Mouse (Mus musculus): ENCODE results near the gene Aurkb. TPM values are rescaled to one million over a fixed set of nuclear protein-coding genes. Genes with fewer than 3 reads are reported as not detected.
A peak's percentile ranks its signal among the peaks of the same experiment; 100 is the strongest.
"Not testable (repeated sequence)": the region's sequence is repeated elsewhere in the genome, so short reads cannot be mapped to it uniquely, and the experiment has no call there.

The Aurkb gene
- polyA plus RNA-seq, 1 experiment from 2014 or later: 101 TPM

- Histone ChIP-seq H3K27me3 (ENCODE audit: control insufficient read depth, insufficient read depth, low read depth, low read length) (no peaks in the 10 kb centered on the region), H3K4me2 (ENCODE audit: low read depth, low read length) (peak overlapping the region; percentile 85), H3K9me3 (replicated peaks; ENCODE audit: control insufficient read depth, low read length) (no peaks in the 10 kb centered on the region), H3K27ac (ENCODE audit: low read length) (peak overlapping the region; percentile 100), H3K4me1 (ENCODE audit: control insufficient read depth, low read depth, low read length) (peaks cover 42% of the 10 kb centered on the region), H3K9ac (ENCODE audit: low read depth, low read length) (peak overlapping the region; percentile 84), H3K36me3 (ENCODE audit: control insufficient read depth, insufficient read depth) (no peaks in the 10 kb centered on the region), H3K4me3 (ENCODE audit: low read depth, low read length) (peak overlapping the region; percentile 74)
- WGBS (ENCODE audit: insufficient replicate concordance): 77% methylated on average over 15 of the region's 15 CpGs
- no peak for ATAC-seq (ENCODE audit: low read depth)
These were observed 34.8 kb upstream of the Aurkb start for GRCm38 (mm10) chr11:69010400-69011323.

DNA sequence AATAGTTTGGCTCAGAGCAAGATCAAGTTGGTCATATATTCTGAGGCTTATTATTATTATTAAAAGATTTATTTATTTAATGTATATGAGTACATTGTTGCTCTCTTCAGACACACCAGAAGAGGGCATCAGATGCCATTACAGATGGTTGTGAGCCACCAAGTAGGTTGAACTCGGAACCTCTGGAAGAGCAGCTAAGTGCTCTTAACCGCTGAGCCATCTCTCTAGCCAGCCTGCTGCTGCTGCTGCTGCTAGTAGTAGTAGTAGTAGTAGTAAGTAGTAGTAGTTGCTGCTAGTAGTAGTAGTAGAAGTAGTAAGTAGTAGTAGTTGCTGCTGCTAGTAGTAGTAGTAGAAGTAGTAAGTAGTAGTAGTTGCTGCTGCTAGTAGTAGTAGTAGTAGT, 34.0 kb upstream of the Aurkb start:
- not testable (repeated sequence) for H3K9me3 ChIP-seq (replicated peaks; ENCODE audit: control insufficient read depth, low read length); H3K36me3 ChIP-seq (ENCODE audit: control insufficient read depth, insufficient read depth); ATAC-seq (ENCODE audit: low read depth); H3K27me3 ChIP-seq (ENCODE audit: control insufficient read depth, insufficient read depth, low read depth, low read length)
- 33% methylated on average over 2 of the region's 2 CpGs for WGBS (ENCODE audit: insufficient replicate concordance)
- H3K4me2 ChIP-seq (ENCODE audit: low read depth, low read length): peak overlapping the region; percentile 85
- peak overlapping the region; percentile 84 for H3K9ac ChIP-seq (ENCODE audit: low read depth, low read length)
- H3K4me3 ChIP-seq (ENCODE audit: low read depth, low read length): peak overlapping the region; percentile 74
- peaks cover 37% of the 10 kb centered on the region for H3K4me1 ChIP-seq (ENCODE audit: control insufficient read depth, low read depth, low read length)
- peak overlapping the region; percentile 100 for H3K27ac ChIP-seq (ENCODE audit: low read length)

GRCm38 (mm10) chr11:69012071-69012601, 33.3 kb upstream of the Aurkb start:
- under 1% methylated on average over 18 of the region's 18 CpGs for WGBS (ENCODE audit: insufficient replicate concordance)
- peaks cover 39% of the 10 kb centered on the region for H3K4me1 ChIP-seq (ENCODE audit: control insufficient read depth, low read depth, low read length)
- ATAC-seq (ENCODE audit: low read depth): peak; percentile 77
- H3K4me2 ChIP-seq (ENCODE audit: low read depth, low read length): peak overlapping the region; percentile 85
- H3K27me3 ChIP-seq (ENCODE audit: control insufficient read depth, insufficient read depth, low read depth, low read length): no peaks in the 10 kb centered on the region
- no peaks in the 10 kb centered on the region for H3K36me3 ChIP-seq (ENCODE audit: control insufficient read depth, insufficient read depth)
- H3K9ac ChIP-seq (ENCODE audit: low read depth, low read length): peak overlapping the region; percentile 84
- H3K27ac ChIP-seq (ENCODE audit: low read length): peak overlapping the region; percentile 100
- H3K9me3 ChIP-seq (replicated peaks; ENCODE audit: control insufficient read depth, low read length): no peaks in the 10 kb centered on the region
- peak overlapping the region; percentile 74 for H3K4me3 ChIP-seq (ENCODE audit: low read depth, low read length)

DNA sequence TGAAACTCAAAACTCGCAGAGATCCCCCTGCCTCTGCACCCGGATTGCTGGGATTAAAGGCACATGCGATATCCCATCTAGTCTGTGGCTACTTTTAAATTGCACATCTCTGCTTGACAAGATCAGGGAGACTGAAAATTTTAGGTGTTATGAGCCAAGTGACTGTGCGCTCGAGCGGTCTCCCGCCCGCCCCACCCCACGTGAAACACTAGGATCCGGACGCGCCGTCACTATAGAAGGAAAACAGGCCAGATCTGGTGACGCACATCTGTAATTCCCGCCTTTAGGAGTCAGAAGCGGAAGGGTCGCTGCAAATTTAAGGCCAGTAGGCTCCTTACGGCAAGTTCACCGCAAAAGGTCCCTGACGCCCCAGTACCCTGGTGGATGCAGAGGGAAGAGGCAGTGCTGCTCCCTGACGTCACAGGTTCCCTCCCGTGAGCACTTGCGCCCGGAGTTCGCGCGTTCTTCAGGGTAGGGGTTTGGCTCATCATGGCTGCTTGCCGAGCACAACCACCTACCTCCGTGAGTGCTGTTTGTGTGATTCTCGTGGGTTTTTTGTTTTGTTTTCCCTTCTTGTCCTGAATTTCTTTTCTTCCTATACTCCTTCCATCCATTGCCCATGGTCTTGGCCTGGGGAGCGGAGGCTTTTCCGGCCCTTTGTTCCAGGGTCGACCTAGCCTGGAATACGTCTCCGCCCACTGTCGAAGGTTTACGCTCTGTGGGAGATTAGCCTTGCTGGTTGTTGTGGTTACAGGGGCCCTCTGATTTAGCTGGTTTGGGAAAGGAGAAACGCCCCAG, 29.6 kb upstream of the Aurkb start, which contains the start of gene Ctc1:
Gene Ctc1, plus strand, starts transcription at position 268 of the 798 bp plus-strand sequence.
- Histone ChIP-seq H3K27ac (ENCODE audit: low read length) (peak within 1 kb of the TSS; percentile 92), H3K4me1 (ENCODE audit: control insufficient read depth, low read depth, low read length) (peaks cover 30% of the 10 kb centered on the region), H3K36me3 (ENCODE audit: control insufficient read depth, insufficient read depth) (no peaks in the 10 kb centered on the region), H3K4me3 (ENCODE audit: low read depth, low read length) (peak within 1 kb of the TSS; percentile 77), H3K4me2 (ENCODE audit: low read depth, low read length) (peak within 1 kb of the TSS; percentile 76), H3K9me3 (replicated peaks; ENCODE audit: control insufficient read depth, low read length) (no peaks in the 10 kb centered on the region), H3K9ac (ENCODE audit: low read depth, low read length) (peak within 1 kb of the TSS; percentile 73), H3K27me3 (ENCODE audit: control insufficient read depth, insufficient read depth, low read depth, low read length) (no peaks in the 10 kb centered on the region)
- under 1% methylated on average over 38 of the region's 38 CpGs for WGBS (ENCODE audit: insufficient replicate concordance)
- peak; percentile 88 for ATAC-seq (ENCODE audit: low read depth)

GRCm38 (mm10) chr11:69016755-69017154, 28.7 kb upstream of the Aurkb start:
- H3K27me3 ChIP-seq (ENCODE audit: control insufficient read depth, insufficient read depth, low read depth, low read length): no peaks in the 10 kb centered on the region
- peaks cover 24% of the 10 kb centered on the region for H3K4me1 ChIP-seq (ENCODE audit: control insufficient read depth, low read depth, low read length)
- H3K36me3 ChIP-seq (ENCODE audit: control insufficient read depth, insufficient read depth): no peaks in the 10 kb centered on the region
- peak overlapping the region; percentile 92 for H3K27ac ChIP-seq (ENCODE audit: low read length)
- no peaks in the 10 kb centered on the region for H3K9me3 ChIP-seq (replicated peaks; ENCODE audit: control insufficient read depth, low read length)
- 41% methylated on average over 3 of the region's 3 CpGs for WGBS (ENCODE audit: insufficient replicate concordance)
- ATAC-seq (ENCODE audit: low read depth): no peak
- peak overlapping the region; percentile 76 for H3K4me2 ChIP-seq (ENCODE audit: low read depth, low read length)
- H3K9ac ChIP-seq (ENCODE audit: low read depth, low read length): peak overlapping the region; percentile 73
- peak overlapping the region; percentile 77 for H3K4me3 ChIP-seq (ENCODE audit: low read depth, low read length)

DNA sequence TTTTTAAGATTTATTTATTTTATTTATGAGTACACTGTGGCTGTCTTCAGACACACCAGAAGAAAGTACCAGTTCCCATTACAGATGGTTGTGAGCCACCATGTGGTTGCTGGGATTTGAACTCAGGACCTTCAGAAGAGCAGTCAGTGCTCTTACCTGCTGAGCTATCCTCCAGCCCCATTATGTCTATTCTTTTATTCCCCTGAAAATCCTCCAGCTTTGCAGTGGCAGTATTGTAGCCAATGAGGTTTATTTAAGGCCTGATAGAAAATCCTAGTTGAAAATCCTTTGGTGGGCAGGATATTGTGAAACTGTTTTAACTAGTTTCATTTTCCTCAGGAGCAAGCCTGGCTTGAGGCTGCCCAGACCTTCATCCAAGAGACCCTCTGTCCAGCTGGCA, 24.8 kb upstream of the Aurkb start:
- H3K27ac ChIP-seq (ENCODE audit: low read length): no peak overlapping the region
- H3K9me3 ChIP-seq (replicated peaks; ENCODE audit: control insufficient read depth, low read length): no peaks in the 10 kb centered on the region
- no peaks in the 10 kb centered on the region for H3K27me3 ChIP-seq (ENCODE audit: control insufficient read depth, insufficient read depth, low read depth, low read length)
- H3K4me1 ChIP-seq (ENCODE audit: control insufficient read depth, low read depth, low read length): peaks cover 9% of the 10 kb centered on the region
- no peak for ATAC-seq (ENCODE audit: low read depth)
- H3K4me3 ChIP-seq (ENCODE audit: low read depth, low read length): no peak overlapping the region
- H3K36me3 ChIP-seq (ENCODE audit: control insufficient read depth, insufficient read depth): peaks cover 27% of the 10 kb centered on the region
- H3K9ac ChIP-seq (ENCODE audit: low read depth, low read length): no peak overlapping the region
- H3K4me2 ChIP-seq (ENCODE audit: low read depth, low read length): no peak overlapping the region

DNA sequence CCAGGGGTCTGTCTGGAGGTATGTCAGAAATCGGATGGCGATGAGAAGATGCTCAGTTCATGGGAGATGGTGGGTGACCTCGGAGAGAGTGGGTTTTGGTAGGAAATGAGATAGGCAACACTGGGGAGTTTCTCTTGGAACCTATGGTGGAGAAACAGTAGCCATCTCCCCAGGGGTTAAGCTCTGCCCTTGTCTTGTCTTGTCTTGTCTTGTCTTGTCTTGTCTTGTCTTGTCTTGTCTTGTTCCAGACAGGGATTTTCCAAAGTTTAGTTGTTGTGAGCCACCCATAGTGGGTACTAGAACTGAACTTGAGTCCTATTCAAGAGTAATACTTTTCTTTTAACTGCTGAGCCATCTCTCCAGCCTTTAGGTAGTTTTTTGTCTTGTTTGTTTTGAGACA, 18.9 kb upstream of the Aurkb start:
- ATAC-seq (ENCODE audit: low read depth): no peak
- Histone ChIP-seq H3K9ac (ENCODE audit: low read depth, low read length) (no peak overlapping the region), H3K27me3 (ENCODE audit: control insufficient read depth, insufficient read depth, low read depth, low read length) (no peaks in the 10 kb centered on the region), H3K4me3 (ENCODE audit: low read depth, low read length) (no peak overlapping the region), H3K4me1 (ENCODE audit: control insufficient read depth, low read depth, low read length) (no peaks in the 10 kb centered on the region), H3K36me3 (ENCODE audit: control insufficient read depth, insufficient read depth) (peaks cover 76% of the 10 kb centered on the region), H3K27ac (ENCODE audit: low read length) (no peak overlapping the region), H3K4me2 (ENCODE audit: low read depth, low read length) (no peak overlapping the region), H3K9me3 (replicated peaks; ENCODE audit: control insufficient read depth, low read length) (no peaks in the 10 kb centered on the region)
- WGBS (ENCODE audit: insufficient replicate concordance): 76% methylated on average over 3 of the region's 3 CpGs

GRCm38 (mm10) chr11:69028805-69029204, 16.6 kb upstream of the Aurkb start:
- 59% methylated on average over 2 of the region's 2 CpGs for WGBS (ENCODE audit: insufficient replicate concordance)
- H3K9me3 ChIP-seq (replicated peaks; ENCODE audit: control insufficient read depth, low read length): no peaks in the 10 kb centered on the region
- ATAC-seq (ENCODE audit: low read depth): peak; percentile 47; the same call in 1 of the 2 replicates
- no peaks in the 10 kb centered on the region for H3K27me3 ChIP-seq (ENCODE audit: control insufficient read depth, insufficient read depth, low read depth, low read length)
- no peaks in the 10 kb centered on the region for H3K4me1 ChIP-seq (ENCODE audit: control insufficient read depth, low read depth, low read length)
- peaks cover 63% of the 10 kb centered on the region for H3K36me3 ChIP-seq (ENCODE audit: control insufficient read depth, insufficient read depth)
- no peak overlapping the region for H3K4me3 ChIP-seq (ENCODE audit: low read depth, low read length)
- no peak overlapping the region for H3K4me2 ChIP-seq (ENCODE audit: low read depth, low read length)
- no peak overlapping the region for H3K27ac ChIP-seq (ENCODE audit: low read length)
- H3K9ac ChIP-seq (ENCODE audit: low read depth, low read length): no peak overlapping the region

Data from liver, embryonic 16.5 days (tissue).